Mouse (Mus musculus) hindbrain, postnatal 0 days (tissue): ENCODE data around the gene Dennd1a. TPM values are rescaled to one million over a fixed set of nuclear protein-coding genes. Genes with fewer than 3 reads are reported as not detected.

Experiments used
- ATAC-seq: fragments of 200-750 bp; cut with Nextera tagmentation; 2 replicates; pipeline ENCODE4 v1.8.0; 2017; ENCODE audit warnings: mild to moderate bottlenecking, moderate TSS enrichment, moderate library complexity
- DNase-seq: peaks from one replicate; pipeline ENCODE4 v3.0.0-alpha.2; 2015; ENCODE audit warnings: low spot score
- H3K27ac ChIP-seq: fragments of 300-500 bp; sonication (generic); 2 replicates; pipeline ENCODE4 v1.5.1; 2014; ENCODE audit warnings: mild to moderate bottlenecking
- H3K27me3 ChIP-seq: fragments of 300-500 bp; sonication (generic); 2 replicates; pipeline ENCODE4 v1.6.1; 2014; ENCODE audit warnings: low read length, mixed read lengths; ENCODE audit not compliant: insufficient read depth
- H3K36me3 ChIP-seq: fragments of 300-500 bp; sonication (generic); 2 replicates; pipeline ENCODE4 v1.6.1; 2014; ENCODE audit warnings: low read length, mixed read lengths; ENCODE audit not compliant: insufficient read depth
- H3K4me1 ChIP-seq: fragments of 300-500 bp; sonication (generic); 2 replicates; pipeline ENCODE4 v1.6.1; 2014; ENCODE audit warnings: antibody characterized with exemption, low read length, mixed read lengths; ENCODE audit not compliant: insufficient read depth
- H3K4me2 ChIP-seq: fragments of 300-500 bp; sonication (generic); 2 replicates; pipeline ENCODE4 v1.6.1; 2014; ENCODE audit warnings: low read depth, mild to moderate bottlenecking, low read length, moderate library complexity, mixed read lengths
- H3K4me3 ChIP-seq: fragments of 300-500 bp; sonication (generic); 2 replicates; pipeline ENCODE4 v1.5.1; 2014; ENCODE audit warnings: low read length
- H3K9ac ChIP-seq: fragments of 300-500 bp; sonication (generic); replicated peaks from 2 replicates; pipeline ENCODE4 v1.6.1; 2014; ENCODE audit warnings: mild to moderate bottlenecking, low read length, moderate library complexity, mixed read lengths
- H3K9me3 ChIP-seq: fragments of 300-500 bp; sonication (generic); 2 replicates; pipeline ENCODE4 v1.6.1; 2016; ENCODE audit warnings: low read length, mixed read lengths
- CTCF ChIP-seq: IDR thresholded peaks from 2 replicates; pipeline ENCODE4 v1.5.1; 2016; ENCODE audit warnings: antibody characterized with exemption, control low read depth, low read depth
- WGBS: fragments of 180-500 bp; shearing (Covaris S2); extraction: QIAGEN DNeasy Blood & Tissue Kit; methylation state at CpG from one replicate; pipeline ENCODE4 v1.1.7; 2014; 5-methylcytosine and 5-hydroxymethylcytosine counted together
- polyA plus RNA-seq: library from polyadenylated mRNA; unstranded; fragments of >200 nt; fragmentation: Nextera tagmentation; extraction: Ambion mirVana; gene quantifications from 2 replicates; pipeline ENCODE4 v1.2.1, GENCODE M21; 2015
- total RNA-seq: library from RNA; depleted of rRNA; stranded (reverse); fragments of >200 nt; gene quantifications from 2 replicates; pipeline ENCODE4 v1.2.3, GENCODE M21; 2014

Gene Dennd1a
- total and polyA plus RNA-seq, 2 experiments from 2014 or later = 14.4 to 51.9 TPM

GRCm38 (mm10) chr2:37789995-37790394, 497.2 kb downstream of the Dennd1a start:
- no peak for DNase-seq
- no peaks in the 10 kb centered on the region for H3K36me3 ChIP-seq
- ATAC-seq = no peak
- H3K27ac ChIP-seq = no peak overlapping the region
- peaks cover 8% of the 10 kb centered on the region; the same call in 1 of the 2 replicates for H3K4me1 ChIP-seq
- WGBS = 81% methylated on average over 10 of the region's 10 CpGs
- TF ChIP-seq CTCF = no peak
- no peak overlapping the region for H3K9ac ChIP-seq
- H3K9me3 ChIP-seq = no peaks in the 10 kb centered on the region
- no peaks in the 10 kb centered on the region; the same call in 1 of the 2 replicates for H3K27me3 ChIP-seq
- no peak overlapping the region for H3K4me3 ChIP-seq
- no peak overlapping the region for H3K4me2 ChIP-seq

- Histone ChIP-seq H3K9ac (no peak overlapping the region), H3K36me3 (no peaks in the 10 kb centered on the region), H3K4me3 (no peak overlapping the region), H3K27ac (no peak overlapping the region), H3K4me2 (no peak overlapping the region), H3K9me3 (no peaks in the 10 kb centered on the region), H3K4me1 (peaks cover 8% of the 10 kb centered on the region; the same call in 1 of the 2 replicates), H3K27me3 (no peaks in the 10 kb centered on the region; the same call in 1 of the 2 replicates)
- TF ChIP-seq CTCF = no peak
- ATAC-seq (no peak), DNase-seq (no peak)
- 75% methylated on average over 5 of the region's 5 CpGs for WGBS
Observed at GRCm38 (mm10) chr2:37789029-37789428, 498.2 kb downstream of the Dennd1a start.

DNA sequence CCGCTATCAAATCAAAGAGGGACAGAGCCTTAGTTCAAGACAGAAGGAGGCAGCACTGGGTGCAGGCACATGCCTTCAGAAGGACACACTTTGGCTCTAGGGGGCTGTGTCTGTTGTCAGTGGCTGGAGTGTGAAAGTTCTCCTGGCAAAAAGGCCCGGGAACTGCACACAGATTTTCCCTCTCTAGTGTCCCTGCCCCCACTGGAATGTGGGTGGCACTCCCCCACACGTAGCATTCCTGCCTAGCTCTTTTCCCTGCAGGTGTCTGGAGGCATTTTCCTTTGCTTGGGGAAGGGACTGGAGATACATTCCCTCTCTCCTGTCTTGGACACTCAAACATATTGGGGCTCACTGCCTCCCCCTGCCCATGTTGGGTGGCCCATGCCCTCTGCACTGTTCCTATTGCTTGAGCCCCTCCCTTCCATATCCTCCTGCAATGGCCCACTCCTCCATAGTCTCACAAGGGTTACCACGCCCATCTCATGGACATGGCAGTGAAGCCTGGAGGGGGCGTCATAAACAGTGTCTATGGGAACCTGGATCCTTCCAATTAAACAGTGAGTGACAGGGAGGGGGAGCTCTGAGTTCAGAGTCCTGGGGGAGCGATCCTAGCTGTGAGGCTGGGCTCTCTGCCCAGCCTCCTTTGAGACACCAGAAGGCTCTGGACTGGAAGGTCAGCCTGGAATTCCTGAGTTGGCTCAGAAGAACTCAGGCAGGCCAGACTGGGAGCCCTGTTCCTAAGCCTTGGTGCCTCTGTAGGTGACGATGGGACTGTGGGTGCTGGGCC, 498.8 kb downstream of the Dennd1a start:
- Histone ChIP-seq H3K4me1 (peaks cover 8% of the 10 kb centered on the region; the same call in 1 of the 2 replicates), H3K4me3 (no peak overlapping the region), H3K4me2 (no peak overlapping the region), H3K9ac (no peak overlapping the region), H3K9me3 (no peaks in the 10 kb centered on the region), H3K27ac (no peak overlapping the region), H3K27me3 (no peaks in the 10 kb centered on the region; the same call in 1 of the 2 replicates), H3K36me3 (no peaks in the 10 kb centered on the region)
- 47% methylated on average over 7 of the region's 7 CpGs for WGBS
- peak; percentile 56 for ATAC-seq
- TF ChIP-seq CTCF = 0 out of 2 replicates have a peak, but pooled peaks have one; percentile 1
- peak; percentile 77 for DNase-seq

GRCm38 (mm10) chr2:37786461-37786860, 500.7 kb downstream of the Dennd1a start:
- H3K36me3 ChIP-seq = no peaks in the 10 kb centered on the region
- DNase-seq (peak; percentile 40), ATAC-seq (peak; percentile 21; the same call in 1 of the 2 replicates)
- WGBS = 42% methylated on average over 46 of the region's 52 CpGs
- peaks cover 8% of the 10 kb centered on the region; the same call in 1 of the 2 replicates for H3K4me1 ChIP-seq
- H3K27me3 ChIP-seq = no peaks in the 10 kb centered on the region
- H3K27ac ChIP-seq = no peak overlapping the region
- H3K4me3 ChIP-seq = peak overlapping the region; percentile 29
- H3K9ac ChIP-seq = 0 out of 2 replicates have a peak overlapping the region, but pooled peaks have one; percentile 33
- H3K9me3 ChIP-seq = no peaks in the 10 kb centered on the region
- TF ChIP-seq CTCF = no peak
- H3K4me2 ChIP-seq = peak overlapping the region; percentile 48

- H3K36me3 ChIP-seq = no peaks in the 10 kb centered on the region
- H3K9ac ChIP-seq = no peak overlapping the region
- H3K9me3 ChIP-seq = no peaks in the 10 kb centered on the region
- H3K27ac ChIP-seq = no peak overlapping the region
- no peak overlapping the region for H3K4me2 ChIP-seq
- H3K4me1 ChIP-seq = peaks cover 16% of the 10 kb centered on the region
- 57% methylated on average over 5 of the region's 5 CpGs for WGBS
- no peaks in the 10 kb centered on the region for H3K27me3 ChIP-seq
- DNase-seq = no peak
- no peak overlapping the region for H3K4me3 ChIP-seq
- no peak for ATAC-seq
- no peak for TF ChIP-seq CTCF
Observed at GRCm38 (mm10) chr2:37784473-37784872, 502.7 kb downstream of the Dennd1a start.

DNA sequence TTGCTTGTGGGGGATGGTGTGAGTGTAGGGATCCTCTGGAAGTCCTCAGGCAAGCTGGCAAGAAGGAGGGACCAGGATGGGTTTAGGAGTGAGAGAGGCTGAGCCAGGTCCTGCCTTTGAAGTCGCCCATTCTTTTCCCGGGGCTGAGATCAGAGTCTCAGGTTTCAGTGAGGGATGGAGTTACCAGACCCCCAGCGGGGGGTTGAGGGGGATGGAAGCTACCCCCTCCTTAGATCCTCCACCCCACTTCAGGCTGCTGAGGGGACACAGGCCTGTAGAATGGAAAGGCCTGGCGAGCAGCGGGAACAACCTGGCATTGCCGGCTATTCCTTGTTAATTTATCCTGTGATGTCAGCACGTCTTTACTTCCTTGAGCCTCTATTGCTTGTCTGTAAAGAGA, 505.2 kb downstream of the Dennd1a start:
- no peak overlapping the region for H3K27ac ChIP-seq
- no peak for TF ChIP-seq CTCF
- H3K27me3 ChIP-seq = no peaks in the 10 kb centered on the region
- H3K36me3 ChIP-seq = no peaks in the 10 kb centered on the region
- 40% methylated on average over 7 of the region's 7 CpGs for WGBS
- no peak overlapping the region for H3K4me2 ChIP-seq
- H3K9me3 ChIP-seq = no peaks in the 10 kb centered on the region
- no peak overlapping the region for H3K4me3 ChIP-seq
- ATAC-seq = no peak
- no peak overlapping the region for H3K9ac ChIP-seq
- no peak for DNase-seq
- peaks cover 16% of the 10 kb centered on the region for H3K4me1 ChIP-seq

DNA sequence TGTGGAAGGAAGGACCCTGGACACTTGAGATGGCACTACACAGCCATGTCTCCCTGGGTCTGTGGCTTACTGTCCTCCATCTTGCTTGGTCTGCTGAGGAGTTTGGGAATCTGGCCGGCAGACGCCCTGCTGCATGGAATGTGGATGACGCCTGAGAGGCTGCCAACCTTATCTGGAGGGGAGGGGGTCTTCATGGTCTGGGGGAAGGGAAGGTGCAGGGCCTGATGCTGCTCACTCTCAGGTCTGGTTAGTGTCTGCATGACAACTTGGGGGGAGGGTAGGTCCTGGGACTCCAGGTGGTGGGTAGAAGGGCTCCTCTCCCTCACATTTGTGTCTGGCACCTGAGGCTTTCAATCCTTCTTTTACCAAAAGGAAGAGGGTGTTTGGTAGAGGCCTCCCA, 505.8 kb downstream of the Dennd1a start:
- Histone ChIP-seq H3K9me3 (no peaks in the 10 kb centered on the region), H3K36me3 (no peaks in the 10 kb centered on the region), H3K9ac (no peak overlapping the region), H3K4me2 (no peak overlapping the region), H3K4me3 (no peak overlapping the region), H3K27me3 (no peaks in the 10 kb centered on the region), H3K4me1 (peaks cover 19% of the 10 kb centered on the region), H3K27ac (no peak overlapping the region)
- ATAC-seq (no peak), DNase-seq (no peak)
- TF ChIP-seq CTCF = no peak
- WGBS = 28% methylated on average over 3 of the region's 3 CpGs
